Mouse (Mus musculus) ES-E14 (cell line): ENCODE results near the gene Ocel1.

ENCODE experiments used
- CHD2 ChIP-seq: IDR thresholded peaks from 2 replicates; pipeline ENCODE4 v1.6.1; 2014; ENCODE audit warnings: mild to moderate bottlenecking, low read depth, low read length, inconsistent platforms
- HCFC1 ChIP-seq: IDR thresholded peaks from 2 replicates; pipeline ENCODE4 v1.6.1; 2012; ENCODE audit warnings: low read length, inconsistent platforms, borderline replicate concordance; ENCODE audit not compliant: insufficient read depth
- MAFK ChIP-seq: IDR thresholded peaks from 2 replicates; pipeline ENCODE4 v1.6.1; 2014; ENCODE audit warnings: mild to moderate bottlenecking, low read depth, low read length, inconsistent platforms; ENCODE audit not compliant: insufficient read depth
- ZC3H11A ChIP-seq: IDR thresholded peaks from 2 replicates; pipeline ENCODE4 v1.6.1; 2012; ENCODE audit warnings: low read depth, mild to moderate bottlenecking, inconsistent platforms, low read length, borderline replicate concordance

DNA sequence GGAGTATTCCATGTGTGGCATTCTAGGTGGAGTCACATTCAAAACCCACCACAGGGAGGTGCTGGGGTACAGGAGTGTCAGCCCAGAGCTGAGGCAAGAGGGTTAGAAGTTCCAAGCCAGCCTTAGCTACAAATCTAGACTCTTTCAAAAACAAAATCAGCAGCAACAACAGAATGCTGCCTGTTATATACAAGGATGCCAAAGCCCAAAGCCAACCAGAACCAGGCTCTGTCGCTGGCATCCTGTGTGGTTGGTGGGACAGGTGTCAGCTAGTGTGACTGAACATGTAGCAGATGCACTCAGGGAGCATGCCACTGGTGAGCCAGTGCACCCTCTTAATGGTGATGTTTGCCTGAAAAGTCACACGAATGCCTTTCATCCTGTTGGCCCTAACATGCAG lies 29.7 kb downstream of the Ocel1 start:
- TF ChIP-seq MAFK, result no peak
- TF ChIP-seq ZC3H11A, result no peak
- TF ChIP-seq CHD2, result no peak
- TF ChIP-seq HCFC1, result no peak
